Mouse (Mus musculus) olfactory bulb, adult 2 months (tissue): ENCODE measurements at regions not wholly inside any gene's neighbourhood (a gene's known extent, or its start where the extent isn't known, plus 50 kb on each side); places are given as distances from the start of the nearest gene placed in this dataset.

Source experiments
- CTCF ChIP-seq: fragments of 200-500 bp; IDR thresholded peaks from 2 replicates; pipeline ENCODE4 v1.5.1; 2012; ENCODE audit warnings: low read depth, mild to moderate bottlenecking, low read length, moderate library complexity; ENCODE audit not compliant: insufficient read depth
- POLR2A ChIP-seq: fragments of 200-500 bp; IDR thresholded peaks from 2 replicates; pipeline ENCODE4 v1.6.1; 2012; ENCODE audit warnings: mild to moderate bottlenecking, low read depth, low read length, moderate library complexity; ENCODE audit not compliant: insufficient read depth

GRCm38 (mm10) chrX:11086257-11087072 is 212.6 kb upstream of the H2al1a start:
- TF ChIP-seq CTCF (no peak), POLR2A (no peak)
